ENCODE assay signal across 18 mouse cellular contexts in genomic region chr5:115985101-115985500, GRCm38 (mm10).
"Had no signal": no experiment of that assay in that cellular context is flagged by ENCODE, and none has a peak within 500 bp of the region (broad histone marks: within the 10 kb centered on the region; RNA-seq: fewer than 3 reads in every experiment).

No protein-coding gene starts in this region.

- H3K9me3 ChIP-seq: liver, embryonic 13.5 days; midbrain, embryonic 12.5 days; midbrain, embryonic 15.5 days; neural tube, embryonic 13.5 days had no signal

- H3K9ac ChIP-seq: liver, embryonic 13.5 days; midbrain, embryonic 12.5 days; midbrain, embryonic 15.5 days; neural tube, embryonic 13.5 days had no signal

- ATAC-seq: midbrain, embryonic 15.5 days had no signal

- H3K4me2 ChIP-seq: liver, embryonic 13.5 days; midbrain, embryonic 12.5 days; midbrain, embryonic 15.5 days; neural tube, embryonic 13.5 days had no signal

- H3K4me3 ChIP-seq: left cerebral cortex, adult 2 months; liver, embryonic 13.5 days; midbrain, embryonic 12.5 days; midbrain, embryonic 15.5 days; myocyte; neural tube, embryonic 13.5 days had no signal

- DNase-seq: kidney, adult 2 months; kidney, postnatal 36 days; layer of hippocampus, postnatal 36 days; liver, embryonic 13.5 days; lung, adult 2 months; lung, postnatal 14 days; lung, postnatal 4 days; retina, postnatal 1 day; right cerebral cortex, postnatal 25 days; spleen, adult 18-20 months; thymus, adult 18-20 months; thymus, postnatal 36 days had no signal

- H3K27me3 ChIP-seq: liver, embryonic 13.5 days; midbrain, embryonic 12.5 days; midbrain, embryonic 15.5 days; neural tube, embryonic 13.5 days had no signal

- H3K4me1 ChIP-seq: liver, embryonic 13.5 days; midbrain, embryonic 12.5 days; midbrain, embryonic 15.5 days had no signal

- H3K27ac ChIP-seq: kidney, postnatal 0 days; left cerebral cortex, adult 2 months; liver, embryonic 13.5 days; midbrain, embryonic 12.5 days; midbrain, embryonic 15.5 days; neural tube, embryonic 13.5 days had no signal
